Mouse (Mus musculus): Measurements from ENCODE around the gene Pcbp3. TPM values are rescaled to one million over a fixed set of nuclear protein-coding genes. Genes with fewer than 3 reads are reported as not detected.

Pcbp3 gene
- polyA plus RNA-seq, 1 experiment from 2014 or later: 11.9 TPM

DNA sequence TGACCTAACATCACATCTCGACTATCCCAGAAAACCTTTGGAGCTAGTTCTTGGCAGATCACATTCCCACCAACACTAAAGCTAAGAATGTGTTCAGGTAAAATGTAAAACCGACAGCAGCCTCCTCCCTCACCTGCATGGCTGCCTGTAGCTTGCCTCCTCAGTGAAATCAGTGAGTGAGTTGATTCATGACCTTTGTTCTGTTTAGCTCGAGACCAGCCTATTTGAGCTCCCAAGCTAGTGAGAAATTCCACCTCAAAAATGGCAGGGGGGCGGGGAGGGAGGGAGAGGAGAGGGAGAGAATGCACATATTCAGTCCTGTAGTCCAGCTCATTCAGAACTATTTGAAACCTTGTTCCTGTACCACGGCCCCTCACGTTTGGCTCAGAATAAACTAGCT lies 86.4 kb downstream of the Pcbp3 start:
- Histone ChIP-seq H3K27ac (ENCODE audit: low read length) (no peak overlapping the region), H3K4me3 (ENCODE audit: low read length) (no peak overlapping the region), H3K4me1 (ENCODE audit: control insufficient read depth, insufficient read depth, low read length) (no peaks in the 10 kb centered on the region), H3K9ac (ENCODE audit: low read length) (no peak overlapping the region), H3K4me2 (ENCODE audit: low read depth, low read length) (no peak overlapping the region), H3K9me3 (replicated peaks; ENCODE audit: control insufficient read depth, low read length) (no peaks in the 10 kb centered on the region), H3K36me3 (ENCODE audit: control insufficient read depth, insufficient read depth) (no peaks in the 10 kb centered on the region), H3K27me3 (ENCODE audit: control insufficient read depth, insufficient read depth, low read length) (no peaks in the 10 kb centered on the region)
- ATAC-seq (replicated peaks; ENCODE audit: extremely low read depth, insufficient read depth, low FRiP score): no peak
- 69% methylated on average over 6 of the region's 6 CpGs for WGBS

DNA sequence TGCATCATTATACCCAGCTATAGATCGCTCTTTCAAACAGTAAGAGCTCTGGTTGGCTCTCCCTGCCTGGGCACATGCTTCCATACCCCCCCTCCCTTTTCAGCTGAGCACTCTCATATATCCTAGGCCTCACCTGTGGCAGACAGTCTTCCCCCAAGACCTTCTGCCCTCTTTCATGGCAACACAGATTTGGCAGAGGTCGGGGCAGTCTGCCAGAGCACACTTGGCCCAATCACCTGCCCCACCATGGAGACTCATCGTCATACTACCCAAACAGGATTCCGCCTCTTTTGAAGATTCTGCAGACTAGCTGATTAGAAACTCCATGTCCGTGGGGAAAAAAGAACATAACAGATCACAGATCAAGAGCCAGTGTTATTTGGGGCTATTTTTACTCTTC lies 86.8 kb downstream of the Pcbp3 start:
- ATAC-seq (replicated peaks; ENCODE audit: extremely low read depth, insufficient read depth, low FRiP score): no peak
- 73% methylated on average over 5 of the region's 5 CpGs for WGBS
- no peaks in the 10 kb centered on the region for H3K4me1 ChIP-seq (ENCODE audit: control insufficient read depth, insufficient read depth, low read length)
- no peaks in the 10 kb centered on the region for H3K27me3 ChIP-seq (ENCODE audit: control insufficient read depth, insufficient read depth, low read length)
- no peaks in the 10 kb centered on the region for H3K9me3 ChIP-seq (replicated peaks; ENCODE audit: control insufficient read depth, low read length)
- no peak overlapping the region for H3K9ac ChIP-seq (ENCODE audit: low read length)
- no peak overlapping the region for H3K4me3 ChIP-seq (ENCODE audit: low read length)
- H3K36me3 ChIP-seq (ENCODE audit: control insufficient read depth, insufficient read depth): no peaks in the 10 kb centered on the region
- H3K4me2 ChIP-seq (ENCODE audit: low read depth, low read length): no peak overlapping the region
- no peak overlapping the region for H3K27ac ChIP-seq (ENCODE audit: low read length)

DNA sequence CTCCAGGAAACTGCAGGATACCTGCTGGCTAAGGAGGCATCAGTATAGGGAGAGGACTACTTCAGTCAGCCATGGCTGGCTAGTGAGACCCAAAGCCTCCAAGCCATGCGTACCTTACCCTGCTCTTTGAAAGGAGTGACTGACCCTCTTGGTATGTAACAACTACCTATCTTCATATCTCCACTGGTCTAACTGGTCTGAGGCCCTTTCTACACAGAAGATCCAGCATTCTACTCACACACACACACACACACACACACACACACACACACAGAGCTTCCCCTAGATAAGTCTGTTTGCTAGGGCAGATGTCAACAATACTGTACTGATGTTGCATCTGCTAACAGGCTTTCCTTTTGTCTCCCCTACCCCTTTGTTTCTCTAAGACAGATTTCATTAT lies 87.3 kb downstream of the Pcbp3 start:
- Histone ChIP-seq H3K9me3 (replicated peaks; ENCODE audit: control insufficient read depth, low read length) (no peaks in the 10 kb centered on the region), H3K36me3 (ENCODE audit: control insufficient read depth, insufficient read depth) (no peaks in the 10 kb centered on the region), H3K9ac (ENCODE audit: low read length) (no peak overlapping the region), H3K4me1 (ENCODE audit: control insufficient read depth, insufficient read depth, low read length) (no peaks in the 10 kb centered on the region), H3K27me3 (ENCODE audit: control insufficient read depth, insufficient read depth, low read length) (no peaks in the 10 kb centered on the region), H3K27ac (ENCODE audit: low read length) (no peak overlapping the region), H3K4me3 (ENCODE audit: low read length) (no peak overlapping the region), H3K4me2 (ENCODE audit: low read depth, low read length) (no peak overlapping the region)
- ATAC-seq (replicated peaks; ENCODE audit: extremely low read depth, insufficient read depth, low FRiP score): no peak
- WGBS: 91% methylated on average over 1 of the region's 1 CpGs

DNA sequence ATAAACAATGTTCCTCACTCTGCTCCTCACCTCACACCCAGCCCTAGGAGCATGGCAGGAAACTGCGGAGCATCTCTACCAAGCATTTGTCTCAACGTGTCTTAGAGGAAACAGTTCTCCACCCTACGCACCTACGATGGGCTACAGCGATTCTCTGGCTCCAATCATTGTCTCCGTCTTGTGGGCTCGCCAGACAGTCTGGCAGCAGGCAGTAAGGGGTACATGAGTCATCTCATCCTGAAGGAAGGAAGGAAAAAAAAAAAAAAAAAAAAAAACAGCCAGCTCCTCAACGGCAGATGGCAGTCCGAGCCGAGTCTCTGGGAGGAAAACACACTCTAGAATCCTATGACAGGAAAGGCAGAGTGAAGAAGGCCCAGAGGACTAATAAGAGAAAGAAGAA lies 87.7 kb downstream of the Pcbp3 start:
- Histone ChIP-seq H3K36me3 (ENCODE audit: control insufficient read depth, insufficient read depth) (no peaks in the 10 kb centered on the region), H3K27me3 (ENCODE audit: control insufficient read depth, insufficient read depth, low read length) (no peaks in the 10 kb centered on the region), H3K4me1 (ENCODE audit: control insufficient read depth, insufficient read depth, low read length) (no peaks in the 10 kb centered on the region), H3K9ac (ENCODE audit: low read length) (no peak overlapping the region), H3K9me3 (replicated peaks; ENCODE audit: control insufficient read depth, low read length) (no peaks in the 10 kb centered on the region), H3K4me2 (ENCODE audit: low read depth, low read length) (no peak overlapping the region), H3K4me3 (ENCODE audit: low read length) (no peak overlapping the region), H3K27ac (ENCODE audit: low read length) (no peak overlapping the region)
- ATAC-seq (replicated peaks; ENCODE audit: extremely low read depth, insufficient read depth, low FRiP score): no peak
- WGBS: 57% methylated on average over 10 of the region's 10 CpGs

DNA sequence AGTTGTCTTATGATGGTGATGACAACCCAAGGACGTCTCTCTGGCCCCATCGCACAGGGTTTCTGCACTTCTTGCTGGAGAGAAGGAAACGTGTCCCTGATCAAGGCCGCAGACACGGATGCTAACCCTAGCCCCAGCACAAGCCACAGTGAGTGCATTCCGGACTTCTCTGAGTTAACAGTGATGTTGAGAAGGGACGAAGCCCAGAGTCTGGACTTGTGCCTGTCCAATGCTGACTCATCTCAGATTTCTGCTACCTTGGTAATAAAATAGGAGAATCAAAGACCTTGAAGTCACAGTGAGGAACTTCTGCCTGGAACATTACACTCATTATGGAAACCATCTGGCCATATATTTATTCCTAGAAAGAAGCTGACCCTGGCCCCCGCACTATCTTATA lies 89.0 kb downstream of the Pcbp3 start:
- Histone ChIP-seq H3K9me3 (replicated peaks; ENCODE audit: control insufficient read depth, low read length) (no peaks in the 10 kb centered on the region), H3K27me3 (ENCODE audit: control insufficient read depth, insufficient read depth, low read length) (no peaks in the 10 kb centered on the region), H3K4me1 (ENCODE audit: control insufficient read depth, insufficient read depth, low read length) (no peaks in the 10 kb centered on the region), H3K9ac (ENCODE audit: low read length) (no peak overlapping the region), H3K27ac (ENCODE audit: low read length) (no peak overlapping the region), H3K36me3 (ENCODE audit: control insufficient read depth, insufficient read depth) (no peaks in the 10 kb centered on the region), H3K4me3 (ENCODE audit: low read length) (no peak overlapping the region), H3K4me2 (ENCODE audit: low read depth, low read length) (no peak overlapping the region)
- 63% methylated on average over 8 of the region's 8 CpGs for WGBS
- no peak for ATAC-seq (replicated peaks; ENCODE audit: extremely low read depth, insufficient read depth, low FRiP score)

DNA sequence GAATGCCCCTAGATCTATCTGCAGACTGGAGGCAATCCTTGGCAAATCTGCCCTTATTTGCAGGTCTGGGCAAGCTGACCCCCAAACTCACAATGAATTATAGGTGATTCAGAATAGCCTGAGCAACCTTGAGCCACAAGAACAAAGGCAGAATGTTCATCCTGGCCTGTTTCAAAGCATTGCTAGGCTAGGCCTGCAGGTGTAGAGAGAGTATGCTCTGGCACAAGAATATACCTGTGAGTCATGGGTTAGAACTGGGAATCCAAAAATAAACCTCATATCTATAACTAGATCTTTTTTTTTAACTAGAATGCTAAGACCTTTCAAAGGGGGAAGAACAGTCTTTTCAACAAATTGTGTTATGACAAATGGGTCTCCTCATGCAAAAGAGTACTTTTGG lies 95.8 kb downstream of the Pcbp3 start:
- no peaks in the 10 kb centered on the region for H3K9me3 ChIP-seq (replicated peaks; ENCODE audit: control insufficient read depth, low read length)
- no peak for ATAC-seq (replicated peaks; ENCODE audit: extremely low read depth, insufficient read depth, low FRiP score)
- no peak overlapping the region for H3K4me2 ChIP-seq (ENCODE audit: low read depth, low read length)
- H3K27ac ChIP-seq (ENCODE audit: low read length): no peak overlapping the region
- no peaks in the 10 kb centered on the region for H3K4me1 ChIP-seq (ENCODE audit: control insufficient read depth, insufficient read depth, low read length)
- no peaks in the 10 kb centered on the region for H3K27me3 ChIP-seq (ENCODE audit: control insufficient read depth, insufficient read depth, low read length)
- no peaks in the 10 kb centered on the region for H3K36me3 ChIP-seq (ENCODE audit: control insufficient read depth, insufficient read depth)
- H3K4me3 ChIP-seq (ENCODE audit: low read length): no peak overlapping the region
- no peak overlapping the region for H3K9ac ChIP-seq (ENCODE audit: low read length)

DNA sequence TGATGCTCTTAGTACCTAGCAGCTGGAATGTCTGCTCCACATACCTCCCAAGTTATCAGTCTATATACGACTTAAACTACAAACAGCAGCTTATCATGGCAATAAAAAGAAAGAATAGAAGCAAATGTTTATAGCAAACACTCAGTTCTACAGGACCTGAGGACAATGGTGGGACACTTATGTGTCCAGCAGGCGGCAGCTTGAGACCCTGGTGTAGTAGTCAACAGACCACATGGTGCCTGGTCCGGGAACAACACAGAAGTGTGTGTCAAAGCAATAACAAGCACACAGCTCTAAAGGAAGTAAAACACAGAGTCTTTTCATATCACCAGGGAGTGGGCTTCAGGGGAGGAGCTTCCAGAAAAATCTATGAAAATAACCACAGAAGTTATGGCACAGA lies 100.7 kb downstream of the Pcbp3 start:
- no peak overlapping the region for H3K4me2 ChIP-seq (ENCODE audit: low read depth, low read length)
- no peak for ATAC-seq (replicated peaks; ENCODE audit: extremely low read depth, insufficient read depth, low FRiP score)
- no peaks in the 10 kb centered on the region for H3K27me3 ChIP-seq (ENCODE audit: control insufficient read depth, insufficient read depth, low read length)
- no peak overlapping the region for H3K27ac ChIP-seq (ENCODE audit: low read length)
- H3K9me3 ChIP-seq (replicated peaks; ENCODE audit: control insufficient read depth, low read length): no peaks in the 10 kb centered on the region
- no peak overlapping the region for H3K9ac ChIP-seq (ENCODE audit: low read length)
- H3K36me3 ChIP-seq (ENCODE audit: control insufficient read depth, insufficient read depth): no peaks in the 10 kb centered on the region
- no peak overlapping the region for H3K4me3 ChIP-seq (ENCODE audit: low read length)
- 62% methylated on average over 3 of the region's 3 CpGs for WGBS
- H3K4me1 ChIP-seq (ENCODE audit: control insufficient read depth, insufficient read depth, low read length): no peaks in the 10 kb centered on the region

DNA sequence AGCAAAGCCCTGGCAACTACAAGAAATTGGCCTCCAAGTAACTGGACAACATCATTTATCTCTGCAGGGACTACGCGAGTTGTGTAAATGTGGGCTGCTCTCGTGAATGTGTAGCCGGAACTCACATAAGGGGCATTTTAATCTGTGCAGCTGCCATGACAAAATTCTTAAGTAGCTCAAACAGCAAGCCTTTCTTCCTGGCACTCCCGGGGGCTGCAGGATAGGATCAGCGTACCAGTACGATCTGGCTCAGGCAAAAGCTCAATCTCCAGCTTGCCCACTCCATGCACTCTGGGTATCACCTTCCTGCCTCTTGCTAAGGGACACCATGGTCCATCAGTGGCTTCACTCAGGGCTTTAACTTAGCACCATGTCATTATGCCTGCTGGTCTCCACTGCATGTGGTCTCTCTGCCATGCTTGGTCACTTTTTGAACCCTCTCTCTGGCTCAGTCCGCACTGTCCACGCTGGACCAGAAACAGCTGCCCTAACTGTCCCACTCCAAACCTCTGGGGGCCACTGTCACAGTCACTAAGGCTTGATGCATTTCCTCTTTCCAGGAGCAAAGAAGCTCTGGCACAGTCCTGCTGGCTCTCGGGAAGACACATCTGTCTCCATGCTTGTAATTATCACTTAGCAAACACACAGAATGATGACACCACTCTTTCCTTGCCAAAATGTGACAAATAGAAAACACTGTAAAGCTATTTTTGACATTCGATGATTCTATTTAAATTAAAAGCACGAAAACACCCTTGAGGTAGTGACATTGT lies 102.1 kb downstream of the Pcbp3 start:
- 72% methylated on average over 12 of the region's 12 CpGs for WGBS
- Histone ChIP-seq H3K27ac (ENCODE audit: low read length) (no peak overlapping the region), H3K4me2 (ENCODE audit: low read depth, low read length) (no peak overlapping the region), H3K36me3 (ENCODE audit: control insufficient read depth, insufficient read depth) (no peaks in the 10 kb centered on the region), H3K4me1 (ENCODE audit: control insufficient read depth, insufficient read depth, low read length) (no peaks in the 10 kb centered on the region), H3K27me3 (ENCODE audit: control insufficient read depth, insufficient read depth, low read length) (no peaks in the 10 kb centered on the region), H3K9ac (ENCODE audit: low read length) (no peak overlapping the region), H3K9me3 (replicated peaks; ENCODE audit: control insufficient read depth, low read length) (no peaks in the 10 kb centered on the region), H3K4me3 (ENCODE audit: low read length) (no peak overlapping the region)
- no peak for ATAC-seq (replicated peaks; ENCODE audit: extremely low read depth, insufficient read depth, low FRiP score)

DNA sequence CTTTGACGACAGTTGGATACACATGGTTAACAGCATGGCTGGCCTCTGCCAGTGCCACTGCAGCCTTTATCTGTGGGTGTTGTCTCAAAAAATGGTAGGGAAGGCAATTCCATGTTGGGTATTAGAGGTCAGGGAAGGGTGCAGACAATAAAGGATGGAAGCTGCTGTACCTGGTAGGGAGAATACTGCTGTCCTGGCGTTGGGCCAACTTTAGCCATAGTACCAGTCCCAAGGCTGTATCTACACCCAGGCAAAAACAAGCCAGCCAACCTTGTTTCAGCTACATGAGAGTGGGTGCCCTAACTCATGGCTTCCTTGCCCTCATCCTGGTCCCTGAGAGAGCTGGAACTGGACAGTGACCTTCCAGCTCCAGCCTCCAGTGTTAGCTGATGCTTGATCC lies 103.8 kb downstream of the Pcbp3 start:
- no peak overlapping the region for H3K9ac ChIP-seq (ENCODE audit: low read length)
- H3K36me3 ChIP-seq (ENCODE audit: control insufficient read depth, insufficient read depth): no peaks in the 10 kb centered on the region
- no peaks in the 10 kb centered on the region for H3K27me3 ChIP-seq (ENCODE audit: control insufficient read depth, insufficient read depth, low read length)
- H3K9me3 ChIP-seq (replicated peaks; ENCODE audit: control insufficient read depth, low read length): no peaks in the 10 kb centered on the region
- no peaks in the 10 kb centered on the region for H3K4me1 ChIP-seq (ENCODE audit: control insufficient read depth, insufficient read depth, low read length)
- WGBS: 82% methylated on average over 2 of the region's 2 CpGs
- no peak for ATAC-seq (replicated peaks; ENCODE audit: extremely low read depth, insufficient read depth, low FRiP score)
- H3K27ac ChIP-seq (ENCODE audit: low read length): no peak overlapping the region
- H3K4me3 ChIP-seq (ENCODE audit: low read length): no peak overlapping the region
- H3K4me2 ChIP-seq (ENCODE audit: low read depth, low read length): no peak overlapping the region
